Mouse (Mus musculus) adrenal gland, postnatal 14 days (tissue): Measurements from ENCODE around the gene Tff1. TPM values are rescaled to one million over a fixed set of nuclear protein-coding genes. Genes with fewer than 3 reads are reported as not detected.

Experiments
- DNase-seq: peaks from one replicate; pipeline ENCODE4 v3.0.0; 2021; ENCODE audit warnings: mixed read lengths
- long read RNA-seq, 2 experiments: library from polyadenylated mRNA; stranded (forward); transcript quantifications; one replicate each; pipeline ENCODE4 v2.0.0; 2021
- total RNA-seq: library from RNA; stranded (reverse); gene quantifications from 2 replicates; pipeline ENCODE4 v1.2.3, GENCODE M21; 2021

The Tff1 gene
- total RNA-seq: not detected in 2 replicates
- long read RNA-seq, experiment 1: 0 reads
- long read RNA-seq, experiment 2: 0 reads

DNA sequence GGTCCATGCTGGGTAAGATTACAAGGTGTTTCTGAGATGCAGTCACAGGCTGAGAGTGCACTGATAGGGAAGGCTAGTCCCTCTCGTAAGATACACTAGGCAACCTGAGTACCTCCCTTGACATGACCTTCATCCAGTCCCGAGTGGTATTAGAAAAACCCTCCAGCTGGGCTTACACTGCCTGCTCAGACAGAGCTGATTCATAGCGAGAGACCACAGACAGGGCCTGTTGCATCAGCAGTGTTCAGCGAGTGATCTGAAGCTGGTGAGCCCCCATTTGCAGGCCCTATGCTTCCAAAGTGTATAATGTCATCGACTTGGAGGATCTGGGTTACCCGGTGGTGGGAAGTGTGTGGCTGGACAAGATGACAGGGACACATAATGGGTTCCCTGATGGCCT, at the start of gene Tff1:
Gene Tff1 (minus strand): TSS at position 151 of the 400 bp plus-strand sequence.
- DNase-seq: no peak

DNA sequence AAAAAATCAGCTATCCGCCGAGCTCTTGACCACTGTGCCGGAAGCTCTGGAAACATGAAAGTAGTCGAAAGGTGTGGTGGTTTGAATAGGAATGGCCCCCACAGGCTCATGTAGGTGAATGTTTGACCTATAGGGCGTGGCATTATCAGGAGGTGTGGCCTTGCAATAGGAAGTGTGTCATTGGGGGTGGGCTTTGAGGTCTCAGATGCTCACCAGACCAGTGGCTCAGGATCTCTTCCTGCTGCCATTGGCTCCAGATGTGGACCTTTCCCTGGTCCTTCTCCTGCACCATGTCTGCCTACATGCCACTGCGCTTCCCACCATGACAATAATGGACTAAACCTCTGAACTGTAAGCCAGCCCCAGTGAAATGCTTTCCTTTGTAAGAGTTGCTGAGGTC, 46.8 kb upstream of the Tff1 start:
- DNase-seq: no peak

DNA sequence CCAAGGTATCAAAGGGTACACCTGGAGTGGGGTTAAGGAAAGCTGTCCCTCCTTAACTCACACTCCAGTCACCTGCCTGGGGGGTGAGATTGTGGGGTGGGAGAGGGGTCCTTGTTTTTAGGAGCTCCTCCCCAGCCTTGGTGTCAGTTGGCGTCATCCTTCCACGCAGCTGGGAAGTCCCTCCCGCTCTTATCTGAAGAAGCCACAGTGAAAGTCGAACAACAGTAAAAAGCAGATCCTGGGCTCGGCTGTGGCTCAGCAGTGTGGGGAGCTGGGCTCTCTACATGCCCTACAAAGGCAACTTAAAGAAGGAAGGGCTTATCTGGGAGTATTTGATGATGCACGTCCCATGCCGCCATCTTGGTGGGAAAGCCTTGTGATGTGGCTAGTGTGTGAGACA, 45.2 kb upstream of the Tff1 start:
- DNase-seq: no peak

DNA sequence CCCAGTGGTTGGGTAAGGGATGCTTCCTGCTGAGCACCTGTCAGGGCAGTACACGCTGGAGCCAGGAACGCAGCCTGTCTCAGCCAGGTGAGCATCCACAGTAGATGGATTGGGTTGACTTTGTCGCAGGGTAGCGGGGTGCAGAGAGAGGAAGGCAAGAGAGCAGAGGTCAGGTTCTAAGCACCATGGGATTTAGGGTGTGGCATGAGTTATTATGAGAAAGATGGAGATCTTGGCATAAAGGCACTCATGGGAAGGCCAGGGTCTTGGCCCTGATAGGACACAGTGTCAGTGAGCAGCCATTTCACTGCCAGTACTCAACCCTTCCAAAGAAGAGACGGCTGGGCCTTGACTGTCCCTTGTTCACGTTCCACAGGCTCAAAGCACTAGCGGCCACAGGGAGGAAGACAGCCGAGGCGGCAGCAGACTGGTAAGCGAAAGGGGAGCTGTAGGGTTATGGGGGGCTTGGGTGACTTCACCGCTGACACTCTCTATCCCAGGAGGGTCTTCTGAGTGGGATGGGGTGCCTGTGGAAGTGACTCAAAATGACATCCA, 44.4 kb upstream of the Tff1 start:
- DNase-seq: no peak

DNA sequence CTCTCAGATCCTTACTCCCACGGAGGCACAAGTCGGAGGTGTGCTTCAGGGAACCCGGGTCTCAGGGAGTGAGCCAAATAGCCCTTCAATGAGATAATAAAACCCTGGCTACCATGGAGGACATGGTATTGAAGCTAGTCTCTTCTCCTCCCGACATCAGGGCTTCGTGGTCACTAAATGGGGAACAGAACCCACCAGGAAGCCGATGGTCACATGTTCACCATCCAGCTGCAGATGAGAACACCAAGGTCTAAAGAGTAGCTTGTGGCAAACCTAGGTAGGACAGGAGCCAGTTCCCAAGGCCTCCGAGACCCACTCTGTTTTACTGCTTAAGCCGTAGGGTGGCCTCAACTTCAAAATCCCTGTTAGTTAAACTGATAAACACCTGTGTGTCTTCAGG, 43.6 kb upstream of the Tff1 start:
- DNase-seq: no peak

DNA sequence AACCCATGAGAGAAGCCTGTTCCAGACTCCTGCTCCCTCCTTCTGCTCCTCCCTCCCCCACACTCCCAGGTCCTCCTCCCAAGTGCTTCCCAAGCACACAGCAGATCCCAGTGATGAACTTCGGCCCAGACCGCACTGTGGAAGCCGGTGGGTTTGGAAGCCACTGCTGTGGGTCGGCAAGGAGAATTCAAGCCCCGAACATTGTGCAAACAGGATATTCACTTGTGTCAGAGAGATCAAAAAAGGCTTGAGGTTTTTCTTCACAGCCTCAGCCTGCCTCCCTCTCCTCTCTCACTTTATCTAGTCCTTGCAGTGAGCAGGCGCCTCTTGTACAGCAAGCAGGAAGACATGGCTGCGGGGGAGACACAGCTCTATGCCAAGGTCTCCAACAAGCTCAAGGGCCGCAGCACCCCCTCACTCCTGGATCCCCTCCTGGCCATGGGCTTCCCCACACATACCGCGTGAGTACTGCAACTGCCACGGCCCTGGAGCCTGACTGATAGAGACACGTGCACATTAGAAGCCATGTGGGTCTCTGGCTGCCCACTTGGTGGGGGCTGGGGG, 42.8 kb upstream of the Tff1 start, which contains the start of gene Ubash3a:
Gene Ubash3a (plus strand): TSS at position 103 of the 564 bp plus-strand sequence.
- no peak for DNase-seq

DNA sequence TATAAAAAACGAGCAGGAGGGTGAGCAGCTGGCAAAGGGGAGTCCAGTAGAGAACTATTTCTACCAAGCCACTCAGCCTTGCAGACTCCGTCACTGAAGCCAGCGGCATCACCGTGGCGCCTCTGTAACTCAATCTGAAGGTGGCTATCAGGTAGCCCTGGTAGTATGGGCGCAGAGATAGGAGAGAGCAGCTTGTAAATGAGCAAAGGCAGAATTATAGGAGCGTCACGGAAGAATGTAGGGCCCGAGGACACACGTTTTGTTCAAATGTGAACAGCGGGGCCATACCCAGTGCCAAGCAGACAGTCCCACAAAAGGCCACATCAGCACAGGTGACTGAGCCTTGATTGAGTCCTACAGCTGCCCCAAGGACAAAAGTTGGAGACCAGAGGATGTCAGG, 33.8 kb upstream of the Tff1 start, which contains the start of gene Tmprss3:
Gene Tmprss3 (minus strand): TSS at position 101 of the 400 bp plus-strand sequence.
- no peak for DNase-seq

DNA sequence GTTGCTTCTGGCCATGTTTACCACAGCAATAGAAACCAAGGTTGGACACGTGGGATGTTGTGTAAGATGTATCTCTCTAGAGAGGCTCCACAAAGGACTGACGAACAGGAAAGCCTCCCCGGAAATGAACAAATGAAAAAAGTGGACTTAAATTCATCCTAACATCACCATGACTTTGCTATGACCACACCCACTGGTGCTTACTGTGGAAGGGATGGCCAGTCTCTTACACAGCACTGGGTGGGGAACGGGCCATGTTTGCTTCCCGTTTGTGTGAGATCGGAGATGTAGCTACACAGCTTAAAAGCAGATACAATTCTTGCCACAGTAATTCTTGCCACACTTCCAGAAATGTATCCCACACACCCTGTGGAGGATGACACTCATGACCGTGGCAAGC, 31.2 kb upstream of the Tff1 start:
- DNase-seq: no peak

DNA sequence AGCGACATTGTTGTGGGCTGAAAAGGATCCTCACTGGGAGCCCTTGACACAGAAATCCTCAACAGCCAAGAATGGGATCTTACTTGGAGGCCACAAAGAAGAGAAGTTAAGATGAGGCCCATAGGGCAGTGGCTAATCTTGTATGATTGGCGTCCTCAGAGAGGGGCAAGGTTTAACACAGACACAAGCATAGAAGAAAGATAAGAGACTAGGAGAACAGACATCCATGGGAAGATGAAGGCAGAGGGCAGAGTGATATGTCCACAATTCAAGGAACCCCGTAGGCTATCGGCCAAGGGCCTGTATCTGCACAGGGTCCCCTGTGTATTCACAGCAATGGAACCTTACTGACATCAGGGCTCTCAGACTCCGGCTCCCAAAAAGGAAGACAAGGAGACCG, 30.1 kb upstream of the Tff1 start:
- DNase-seq: no peak

DNA sequence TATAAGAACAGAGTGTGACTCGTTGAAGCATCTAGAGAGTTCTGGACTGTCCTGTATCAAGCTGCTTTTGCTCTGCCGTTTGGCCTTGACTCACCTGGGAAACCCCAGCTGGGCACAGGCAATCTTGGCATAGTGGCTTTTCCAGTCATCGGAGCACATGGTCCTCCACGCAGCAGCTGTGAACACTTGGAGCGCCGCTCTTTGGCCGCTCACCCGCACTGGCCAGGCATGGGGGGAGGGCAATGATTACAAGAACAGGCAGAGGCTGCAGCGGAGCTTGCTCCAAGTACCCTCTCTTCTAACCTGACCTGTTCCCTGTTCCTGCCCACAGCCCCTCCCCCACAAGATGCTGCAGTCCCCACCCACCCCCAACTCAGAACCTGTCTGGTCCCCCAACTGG, 28.3 kb upstream of the Tff1 start:
- no peak for DNase-seq

DNA sequence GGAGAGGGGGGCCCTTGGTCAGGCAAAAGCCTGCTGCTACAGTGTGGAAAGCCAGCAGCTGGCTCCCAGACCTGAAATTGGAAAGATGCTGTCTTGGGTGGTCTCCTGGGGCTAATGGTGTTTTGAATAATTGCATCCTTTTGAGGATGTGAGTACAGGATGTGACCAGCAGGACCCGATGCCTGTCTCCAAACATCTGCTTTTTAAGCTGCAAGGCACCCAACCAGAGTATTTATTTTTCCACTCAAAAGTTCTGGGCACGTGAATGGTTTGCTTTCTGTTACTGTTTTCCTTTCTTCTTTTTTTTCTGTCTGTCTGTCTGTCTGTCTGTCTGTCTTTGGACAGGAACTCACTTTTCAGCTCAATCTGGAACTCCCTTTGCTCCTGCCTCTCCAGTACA, 27.6 kb upstream of the Tff1 start:
- no peak for DNase-seq

DNA sequence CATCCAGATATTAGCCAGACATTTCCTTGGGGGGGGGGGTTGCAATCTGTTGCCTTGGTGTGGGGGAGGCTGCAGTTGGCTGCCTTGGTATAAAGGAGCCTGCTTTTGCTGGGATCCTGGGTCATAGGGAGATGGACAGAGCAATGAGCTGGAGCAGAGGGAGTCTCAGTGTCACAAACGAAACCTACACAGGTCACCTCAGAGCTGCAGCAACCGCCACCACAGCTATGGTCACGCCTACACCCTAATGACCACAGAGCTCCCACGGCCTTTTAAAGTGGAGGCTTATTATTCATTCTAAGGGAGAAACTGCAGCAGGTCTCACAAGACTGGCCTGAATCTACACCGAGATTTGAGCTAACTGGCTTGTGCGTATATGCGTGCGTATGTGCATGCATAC, 26.7 kb upstream of the Tff1 start:
- no peak for DNase-seq

DNA sequence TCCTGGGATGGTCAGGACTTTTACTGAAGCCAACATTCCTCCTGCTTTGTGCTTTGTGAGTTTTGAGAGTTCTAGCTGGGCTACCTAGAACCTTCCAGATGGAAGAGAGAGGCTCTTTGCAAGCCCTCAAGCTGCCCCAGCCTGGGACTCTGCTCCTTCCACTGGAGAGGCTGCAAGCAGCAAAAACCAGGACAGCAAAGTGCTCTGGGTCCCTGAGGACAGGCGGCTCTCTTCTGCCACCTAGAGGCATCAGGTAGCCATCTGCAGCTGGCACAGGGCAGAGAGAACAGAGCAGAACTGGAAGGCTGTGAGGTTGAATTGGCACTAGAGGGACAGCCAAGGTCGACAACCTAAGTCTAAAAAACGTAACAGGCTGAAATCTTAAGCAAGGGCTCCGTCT, 22.3 kb upstream of the Tff1 start:
- DNase-seq: peak; percentile 83

DNA sequence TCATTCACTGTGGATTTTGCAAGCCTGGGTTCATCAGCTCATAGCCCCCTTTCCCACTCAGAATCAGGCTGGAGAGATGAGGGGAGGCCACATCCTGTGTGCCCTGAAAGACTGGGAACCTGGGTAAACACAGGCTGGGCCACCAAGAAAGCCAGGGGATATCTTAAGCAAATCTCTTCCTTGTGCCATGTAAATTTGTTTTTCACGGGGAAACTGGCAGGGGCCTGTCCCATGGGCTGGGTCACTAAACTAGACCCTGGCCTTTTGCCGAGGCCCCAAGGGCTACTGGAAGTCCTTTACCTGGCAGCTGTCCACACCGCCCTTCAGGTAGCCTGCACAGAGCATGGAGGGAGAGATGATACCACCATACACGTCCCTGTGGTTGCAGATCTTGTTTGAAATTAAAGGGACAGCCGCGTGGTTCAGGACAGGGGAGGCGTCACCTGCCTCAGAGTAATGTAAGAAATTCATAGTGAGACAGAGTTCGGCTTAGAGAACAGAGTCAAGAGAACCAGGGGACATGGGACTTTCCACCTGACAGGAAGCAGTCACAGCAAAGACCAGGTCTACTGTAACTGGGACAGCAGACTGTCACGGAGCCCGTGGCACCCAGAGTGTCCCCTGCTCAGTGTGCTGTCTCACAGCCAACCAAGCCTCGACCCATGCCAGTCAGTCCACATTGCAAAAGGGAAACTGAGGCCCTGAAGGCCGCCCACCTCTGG, 19.4 kb upstream of the Tff1 start:
- DNase-seq: no peak

DNA sequence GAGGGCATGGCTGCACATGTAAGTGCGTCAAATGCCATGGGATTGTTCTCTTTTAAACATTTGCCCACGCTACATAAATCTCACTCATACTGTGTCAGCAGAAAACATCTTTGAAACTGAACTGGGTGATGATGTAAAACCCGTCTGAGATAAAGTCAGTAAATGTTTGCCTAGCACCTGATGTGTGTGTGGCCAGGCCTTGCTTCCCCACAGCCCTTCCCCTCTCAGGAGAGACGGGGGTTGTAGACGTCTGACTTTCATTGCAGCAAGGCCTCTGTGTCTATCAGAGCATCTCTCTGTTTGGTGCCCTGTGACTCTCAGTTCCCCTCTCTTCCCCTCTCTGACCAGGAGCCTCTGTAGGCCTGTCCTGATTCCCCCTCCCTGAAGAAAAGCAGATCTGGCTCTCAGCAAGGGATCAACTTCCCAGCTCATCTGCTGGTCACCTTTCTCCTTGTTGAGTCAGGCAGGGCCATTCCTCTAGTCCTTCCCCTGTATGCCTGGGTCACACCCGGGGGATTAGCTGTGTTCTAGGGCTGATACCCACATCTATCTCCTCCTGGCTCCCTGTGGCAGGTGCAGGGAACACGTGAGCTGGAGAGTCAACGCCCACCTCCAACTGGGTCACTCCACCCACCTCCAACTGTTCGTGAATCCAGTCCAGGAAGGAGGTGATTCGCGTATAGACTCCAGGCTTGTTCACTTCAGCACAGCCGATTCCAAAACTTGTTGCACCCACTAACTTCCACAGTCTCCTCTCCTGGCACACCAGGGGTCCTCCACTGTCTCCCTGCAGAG, 18.3 kb upstream of the Tff1 start:
- no peak for DNase-seq

DNA sequence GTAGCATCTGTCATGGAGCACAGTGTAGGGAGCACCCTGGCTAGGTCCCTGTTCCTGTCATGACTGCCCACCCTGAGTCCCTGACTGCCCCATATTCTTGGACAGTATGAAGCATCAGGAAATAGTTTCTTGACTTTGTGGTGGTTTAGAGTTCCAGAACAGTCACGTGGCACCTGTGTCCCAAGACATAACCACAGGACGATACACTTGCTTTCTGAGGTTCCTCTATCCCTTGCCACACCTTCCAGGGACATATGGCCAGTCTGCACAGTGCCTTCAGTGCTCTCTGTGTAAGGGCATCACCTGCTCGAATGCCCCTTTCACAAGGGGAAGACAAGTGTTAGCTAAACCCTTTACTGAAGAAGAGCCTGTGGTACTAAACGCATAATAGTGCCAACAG, 16.4 kb upstream of the Tff1 start:
- no peak for DNase-seq

DNA sequence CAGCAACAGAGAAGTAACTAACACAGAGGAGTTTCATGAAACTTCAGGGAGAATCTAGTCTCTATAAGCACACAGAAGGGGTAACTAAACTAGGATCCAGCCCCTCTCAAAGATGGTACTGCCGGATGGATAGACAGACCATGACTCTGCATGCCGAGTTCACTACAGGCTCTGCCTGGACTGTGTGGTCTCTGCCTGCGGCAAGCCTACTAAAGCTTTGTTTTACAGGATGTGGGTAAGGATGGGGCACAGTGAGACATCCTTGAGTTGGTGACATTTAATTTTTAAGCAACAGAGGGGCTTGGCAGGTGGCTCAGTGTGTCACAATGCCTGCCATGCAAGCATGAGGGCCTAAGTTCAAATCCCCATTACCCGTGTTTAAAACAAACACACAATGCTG, 11.2 kb upstream of the Tff1 start:
- DNase-seq: no peak

DNA sequence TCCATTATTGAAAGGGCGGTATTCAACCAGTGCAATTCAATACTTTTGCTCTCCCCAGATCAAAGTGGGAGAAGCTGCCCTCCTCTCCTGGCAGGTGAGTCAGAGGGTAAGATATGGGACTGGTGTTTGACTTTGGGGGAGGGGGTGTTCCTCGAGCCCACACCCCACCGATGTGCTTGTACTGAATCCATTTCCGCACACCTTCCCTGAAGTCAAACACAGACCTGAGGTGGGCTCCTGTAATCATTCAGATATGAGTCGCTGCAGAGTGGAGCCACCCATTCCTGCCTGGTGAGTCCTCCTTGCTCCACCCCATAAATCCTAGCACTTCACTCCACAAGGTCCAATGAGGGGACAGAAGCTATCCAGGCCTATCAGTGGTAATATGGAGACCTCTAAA, 4.7 kb upstream of the Tff1 start:
- DNase-seq: no peak

DNA sequence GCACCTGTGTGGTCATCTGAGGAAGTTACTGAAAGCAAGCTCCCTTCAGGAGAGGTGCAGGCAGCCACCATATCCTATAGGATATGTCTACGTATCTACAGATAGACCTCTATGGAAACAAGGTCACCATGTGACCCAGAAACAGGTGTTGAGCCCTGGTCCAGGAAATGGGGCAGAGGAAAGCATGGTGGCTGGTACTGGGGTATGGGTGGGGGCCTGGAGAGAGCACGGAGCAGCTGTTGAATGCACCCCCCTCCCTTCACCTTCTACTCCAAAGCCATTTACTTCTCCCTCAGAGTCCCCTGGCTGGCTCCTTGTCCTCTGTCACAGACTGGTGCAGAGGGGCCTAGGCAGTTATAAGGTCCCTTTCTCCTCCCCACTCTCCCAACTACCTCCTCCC, 1.3 kb downstream of the Tff1 start:
- no peak for DNase-seq

DNA sequence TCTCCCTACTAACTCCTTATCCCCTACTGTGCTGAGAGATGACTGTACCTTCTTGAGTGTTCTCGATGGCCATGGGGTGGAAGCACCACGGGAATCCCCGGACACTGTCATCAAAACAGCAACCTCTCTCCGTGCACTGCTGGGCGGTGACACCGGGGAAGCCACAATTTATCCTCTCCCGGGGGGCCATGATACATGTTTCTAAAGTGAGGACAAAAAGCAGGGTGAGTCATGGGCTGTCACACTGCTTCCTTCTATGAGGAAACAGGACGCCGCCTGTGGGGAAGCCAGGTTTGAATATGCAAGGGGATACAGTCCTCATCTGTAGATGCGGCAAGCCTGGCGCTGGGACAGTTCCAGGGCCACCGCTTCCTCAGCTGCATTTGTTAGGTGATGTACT, 2.5 kb downstream of the Tff1 start:
- DNase-seq: peak; percentile 38

DNA sequence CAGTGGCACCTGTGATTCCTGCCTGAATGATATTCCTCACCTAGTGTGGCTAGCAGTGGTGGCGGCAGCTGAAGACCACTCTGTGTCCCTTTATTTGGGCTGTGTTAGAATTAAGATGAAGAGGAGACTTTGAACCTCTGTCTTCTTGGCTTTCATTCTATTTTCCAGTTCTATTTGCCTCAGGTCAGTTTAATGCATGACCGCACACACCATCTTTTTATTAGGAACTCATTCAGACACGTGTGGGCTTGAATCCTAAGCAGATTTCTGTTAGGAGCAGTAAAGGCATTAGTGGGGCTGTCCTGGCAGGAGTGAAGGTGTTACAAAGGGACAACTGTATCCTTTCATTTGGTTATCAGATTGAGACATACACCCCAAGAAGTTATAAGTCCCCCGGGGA, 4.8 kb downstream of the Tff1 start:
- DNase-seq: no peak

DNA sequence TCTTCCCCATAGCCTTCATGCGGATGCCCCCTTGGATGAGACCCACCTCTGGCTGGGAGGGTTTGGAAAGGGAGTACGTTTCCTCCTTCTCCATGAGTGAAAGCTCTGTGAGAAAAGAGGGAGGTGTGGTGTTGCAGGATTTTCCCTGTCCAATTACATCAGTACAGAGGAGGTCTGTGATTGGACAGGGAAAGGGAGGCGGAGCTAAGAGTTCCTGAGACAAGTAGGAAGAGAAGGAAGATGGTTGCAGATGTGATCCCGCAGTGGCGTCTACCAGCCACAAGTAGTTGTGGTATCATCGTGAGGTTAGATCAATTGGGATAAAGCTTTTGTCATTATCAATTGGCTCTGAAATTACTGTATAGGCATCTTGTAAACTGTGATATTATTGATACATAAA, 7.2 kb downstream of the Tff1 start:
- DNase-seq: no peak

DNA sequence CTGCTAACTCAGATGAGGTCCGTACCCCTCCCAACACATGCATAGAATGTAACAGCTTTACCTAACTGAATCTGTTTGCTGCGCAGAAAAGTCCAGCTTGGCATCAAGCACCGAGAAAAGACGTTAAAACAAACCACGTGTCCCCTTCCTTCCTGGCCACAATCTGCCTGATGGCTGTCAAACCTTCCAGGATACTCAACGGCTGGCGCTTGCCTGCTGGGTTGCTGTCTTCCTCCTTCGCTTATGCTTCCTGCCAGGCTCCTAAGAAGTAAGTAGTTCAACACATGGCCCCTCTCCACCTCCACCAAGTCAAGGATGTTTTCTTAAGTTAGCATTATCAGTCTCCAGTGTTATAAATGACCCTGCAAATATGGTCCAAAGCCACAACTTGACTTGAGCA, 11.3 kb downstream of the Tff1 start:
- no peak for DNase-seq
